Mouse (Mus musculus) lung, postnatal 14 days (tissue): Measurements from ENCODE around the gene Cyp4f18.
"Not testable (repeated sequence)": the region's sequence is repeated elsewhere in the genome, so short reads cannot be mapped to it uniquely, and the experiment has no call there.

Experiments
- DNase-seq: peaks from one replicate; pipeline ENCODE4 v3.0.0; 2021

Gene Cyp4f18

GRCm38 (mm10) chr8:72009473-72009872 is at the start of gene Cyp4f18:
TSS of gene Cyp4f18 (minus strand) at chr8:72009626.
- no peak for DNase-seq

GRCm38 (mm10) chr8:72057643-72058042 is 48.2 kb upstream of the Cyp4f18 start:
- DNase-seq: not testable (repeated sequence)

- not testable (repeated sequence) for DNase-seq
These were observed 45.2 kb upstream of the Cyp4f18 start for GRCm38 (mm10) chr8:72054633-72055032.

GRCm38 (mm10) chr8:72042493-72042892 is 33.1 kb upstream of the Cyp4f18 start:
- DNase-seq: no peak

GRCm38 (mm10) chr8:72040918-72041317 is 31.5 kb upstream of the Cyp4f18 start, which contains the start of gene Olfr372:
TSS of gene Olfr372 (plus strand) at chr8:72041218.
- DNase-seq: not testable (repeated sequence)

GRCm38 (mm10) chr8:72032926-72033325 is 23.5 kb upstream of the Cyp4f18 start:
- peak; percentile 64 for DNase-seq

- peak; percentile 65 for DNase-seq
These were observed 15.5 kb upstream of the Cyp4f18 start for GRCm38 (mm10) chr8:72024886-72025285.

GRCm38 (mm10) chr8:72019816-72020215 is 10.4 kb upstream of the Cyp4f18 start:
- no peak for DNase-seq

GRCm38 (mm10) chr8:72019022-72019421 is 9.6 kb upstream of the Cyp4f18 start:
- DNase-seq: not testable (repeated sequence)

GRCm38 (mm10) chr8:72018141-72018540 is 8.7 kb upstream of the Cyp4f18 start:
- no peak for DNase-seq

GRCm38 (mm10) chr8:72017339-72017738 is 7.9 kb upstream of the Cyp4f18 start:
- DNase-seq: not testable (repeated sequence)

GRCm38 (mm10) chr8:72013506-72014228 is 4.2 kb upstream of the Cyp4f18 start:
- DNase-seq: not testable (repeated sequence)

GRCm38 (mm10) chr8:72008134-72008641 is 1.2 kb downstream of the Cyp4f18 start:
- no peak for DNase-seq

- DNase-seq: no peak
These were observed 2.7 kb downstream of the Cyp4f18 start for GRCm38 (mm10) chr8:72006763-72007162.

GRCm38 (mm10) chr8:72005912-72006311 is 3.5 kb downstream of the Cyp4f18 start:
- DNase-seq: no peak

- DNase-seq: no peak
These were observed 6.5 kb downstream of the Cyp4f18 start for GRCm38 (mm10) chr8:72002942-72003341.

GRCm38 (mm10) chr8:72000223-72000622 is 9.2 kb downstream of the Cyp4f18 start:
- no peak for DNase-seq

- DNase-seq: no peak
These were observed 10.0 kb downstream of the Cyp4f18 start for GRCm38 (mm10) chr8:71999434-71999833.

GRCm38 (mm10) chr8:71988867-71989599 is 20.4 kb downstream of the Cyp4f18 start:
- DNase-seq: no peak

- peak; percentile 57 for DNase-seq
These were observed 21.1 kb downstream of the Cyp4f18 start for GRCm38 (mm10) chr8:71988110-71988866.

GRCm38 (mm10) chr8:71984601-71985000 is 24.8 kb downstream of the Cyp4f18 start:
- DNase-seq: no peak

- DNase-seq: no peak
These were observed 28.0 kb downstream of the Cyp4f18 start for GRCm38 (mm10) chr8:71981456-71981855.

- DNase-seq: peak; percentile 15
These were observed 28.4 kb downstream of the Cyp4f18 start for GRCm38 (mm10) chr8:71981032-71981431.
